Mouse (Mus musculus) small intestine, adult 2 months (tissue): ENCODE data around the gene Sgms1.

Source experiments
- CTCF ChIP-seq: fragments of 200-500 bp; IDR thresholded peaks from 2 replicates; pipeline ENCODE4 v1.5.1; 2012; ENCODE audit warnings: low read depth, mild to moderate bottlenecking, control low read depth, inconsistent platforms, low read length, moderate library complexity, mixed read lengths; ENCODE audit not compliant: insufficient replicate concordance, insufficient read length; ENCODE audit errors: extremely low read depth
- POLR2A ChIP-seq: fragments of 200-500 bp; IDR thresholded peaks from 2 replicates; pipeline ENCODE4 v1.6.1; 2012; ENCODE audit warnings: low read depth, mild to moderate bottlenecking, control low read depth, inconsistent platforms, low read length, moderate library complexity

- TF ChIP-seq CTCF: no peak
- TF ChIP-seq POLR2A: no peak
Measured at GRCm38 (mm10) chr19:32092358-32092757, 297.2 kb downstream of the Sgms1 start.
